Mouse (Mus musculus): Measurements from ENCODE around the gene Chst14. TPM values are rescaled to one million over a fixed set of nuclear protein-coding genes. Genes with fewer than 3 reads are reported as not detected.

The Chst14 gene
- polyA plus RNA-seq, 1 experiment from 2014 or later, result 23.4 TPM

GRCm38 (mm10) chr2:118895990-118896913 lies 30.0 kb upstream of the Chst14 start:
- Histone ChIP-seq H3K9me3 (ENCODE audit: control insufficient read depth, low read length) (no peaks in the 10 kb centered on the region), H3K4me2 (ENCODE audit: low read depth) (peak overlapping the region; percentile 63), H3K27me3 (ENCODE audit: control insufficient read depth, insufficient read depth, low read length) (peaks cover 57% of the 10 kb centered on the region), H3K4me3 (ENCODE audit: low read depth, low read length) (peak overlapping the region; percentile 30), H3K9ac (ENCODE audit: low read length) (peak overlapping the region; percentile 19; the same call in 1 of the 2 replicates), H3K4me1 (ENCODE audit: control insufficient read depth, insufficient read depth, low read length) (peaks cover 20% of the 10 kb centered on the region), H3K36me3 (ENCODE audit: control insufficient read depth, insufficient read depth, low read length) (no peaks in the 10 kb centered on the region), H3K27ac (ENCODE audit: low read depth, low read length) (no peak overlapping the region)
- ATAC-seq (ENCODE audit: insufficient read depth, low FRiP score, low TSS enrichment) (no peak), DNase-seq (ENCODE audit: low spot score) (peak; percentile 51)
- under 1% methylated on average over 38 of the region's 38 CpGs for WGBS

- Histone ChIP-seq H3K4me1 (ENCODE audit: control insufficient read depth, insufficient read depth, low read length) (peaks cover 20% of the 10 kb centered on the region), H3K9me3 (ENCODE audit: control insufficient read depth, low read length) (no peaks in the 10 kb centered on the region), H3K27me3 (ENCODE audit: control insufficient read depth, insufficient read depth, low read length) (peaks cover 57% of the 10 kb centered on the region), H3K4me2 (ENCODE audit: low read depth) (peak overlapping the region; percentile 63), H3K36me3 (ENCODE audit: control insufficient read depth, insufficient read depth, low read length) (no peaks in the 10 kb centered on the region), H3K9ac (ENCODE audit: low read length) (no peak overlapping the region; the same call in 1 of the 2 replicates), H3K27ac (ENCODE audit: low read depth, low read length) (no peak overlapping the region), H3K4me3 (ENCODE audit: low read depth, low read length) (peak overlapping the region; percentile 30)
- peak; percentile 45 for DNase-seq (ENCODE audit: low spot score)
- ATAC-seq (ENCODE audit: insufficient read depth, low FRiP score, low TSS enrichment), result no peak
- 0% methylated on average over 13 of the region's 13 CpGs for WGBS
Observed at GRCm38 (mm10) chr2:118896914-118897291, 29.4 kb upstream of the Chst14 start.

- peaks cover 20% of the 10 kb centered on the region for H3K4me1 ChIP-seq (ENCODE audit: control insufficient read depth, insufficient read depth, low read length)
- H3K4me3 ChIP-seq (ENCODE audit: low read depth, low read length), result peak overlapping the region; percentile 30; the same call in 1 of the 2 replicates
- peaks cover 57% of the 10 kb centered on the region for H3K27me3 ChIP-seq (ENCODE audit: control insufficient read depth, insufficient read depth, low read length)
- H3K9ac ChIP-seq (ENCODE audit: low read length), result no peak overlapping the region
- H3K27ac ChIP-seq (ENCODE audit: low read depth, low read length), result no peak overlapping the region
- 2% methylated on average over 7 of the region's 7 CpGs for WGBS
- no peaks in the 10 kb centered on the region for H3K36me3 ChIP-seq (ENCODE audit: control insufficient read depth, insufficient read depth, low read length)
- peak overlapping the region; percentile 63; the same call in 1 of the 2 replicates for H3K4me2 ChIP-seq (ENCODE audit: low read depth)
- ATAC-seq (ENCODE audit: insufficient read depth, low FRiP score, low TSS enrichment) (no peak), DNase-seq (ENCODE audit: low spot score) (peak; percentile 25)
- H3K9me3 ChIP-seq (ENCODE audit: control insufficient read depth, low read length), result no peaks in the 10 kb centered on the region
Observed at GRCm38 (mm10) chr2:118897392-118897791, 28.9 kb upstream of the Chst14 start.

- WGBS, result 0% methylated on average over 11 of the region's 11 CpGs
Observed at GRCm38 (mm10) chr2:118897808-118898207, 28.5 kb upstream of the Chst14 start.

GRCm38 (mm10) chr2:118898771-118899170 lies 27.5 kb upstream of the Chst14 start:
- H3K36me3 ChIP-seq (ENCODE audit: control insufficient read depth, insufficient read depth, low read length), result no peaks in the 10 kb centered on the region
- no peak overlapping the region for H3K4me3 ChIP-seq (ENCODE audit: low read depth, low read length)
- 4% methylated on average over 4 of the region's 4 CpGs for WGBS
- no peak for DNase-seq (ENCODE audit: low spot score)
- peaks cover 66% of the 10 kb centered on the region for H3K27me3 ChIP-seq (ENCODE audit: control insufficient read depth, insufficient read depth, low read length)
- no peak overlapping the region for H3K9ac ChIP-seq (ENCODE audit: low read length)
- ATAC-seq (ENCODE audit: insufficient read depth, low FRiP score, low TSS enrichment), result no peak
- H3K4me2 ChIP-seq (ENCODE audit: low read depth), result no peak overlapping the region
- no peaks in the 10 kb centered on the region for H3K9me3 ChIP-seq (ENCODE audit: control insufficient read depth, low read length)
- H3K4me1 ChIP-seq (ENCODE audit: control insufficient read depth, insufficient read depth, low read length), result peaks cover 26% of the 10 kb centered on the region
- no peak overlapping the region for H3K27ac ChIP-seq (ENCODE audit: low read depth, low read length)

More at GRCm38 (mm10) chr2:118897808-118898207, 28.5 kb upstream of the Chst14 start:
- peaks cover 20% of the 10 kb centered on the region for H3K4me1 ChIP-seq (ENCODE audit: control insufficient read depth, insufficient read depth, low read length)
- no peak overlapping the region; the same call in 1 of the 2 replicates for H3K4me2 ChIP-seq (ENCODE audit: low read depth)
- H3K4me3 ChIP-seq (ENCODE audit: low read depth, low read length), result no peak overlapping the region
- no peaks in the 10 kb centered on the region for H3K9me3 ChIP-seq (ENCODE audit: control insufficient read depth, low read length)
- ATAC-seq (ENCODE audit: insufficient read depth, low FRiP score, low TSS enrichment) (no peak), DNase-seq (ENCODE audit: low spot score) (peak; percentile 20)
- peaks cover 61% of the 10 kb centered on the region for H3K27me3 ChIP-seq (ENCODE audit: control insufficient read depth, insufficient read depth, low read length)
- no peak overlapping the region for H3K27ac ChIP-seq (ENCODE audit: low read depth, low read length)
- H3K36me3 ChIP-seq (ENCODE audit: control insufficient read depth, insufficient read depth, low read length), result no peaks in the 10 kb centered on the region
- H3K9ac ChIP-seq (ENCODE audit: low read length), result no peak overlapping the region

GRCm38 (mm10) chr2:118899306-118899705 lies 27.0 kb upstream of the Chst14 start:
- Histone ChIP-seq H3K4me2 (ENCODE audit: low read depth) (no peak overlapping the region; the same call in 1 of the 2 replicates), H3K9me3 (ENCODE audit: control insufficient read depth, low read length) (no peaks in the 10 kb centered on the region), H3K27me3 (ENCODE audit: control insufficient read depth, insufficient read depth, low read length) (peaks cover 64% of the 10 kb centered on the region), H3K27ac (ENCODE audit: low read depth, low read length) (no peak overlapping the region), H3K36me3 (ENCODE audit: control insufficient read depth, insufficient read depth, low read length) (no peaks in the 10 kb centered on the region), H3K9ac (ENCODE audit: low read length) (no peak overlapping the region), H3K4me3 (ENCODE audit: low read depth, low read length) (peak overlapping the region; percentile 91; the same call in 1 of the 2 replicates), H3K4me1 (ENCODE audit: control insufficient read depth, insufficient read depth, low read length) (peaks cover 28% of the 10 kb centered on the region)
- WGBS, result 12% methylated on average over 7 of the region's 7 CpGs
- ATAC-seq (ENCODE audit: insufficient read depth, low FRiP score, low TSS enrichment) (no peak), DNase-seq (ENCODE audit: low spot score) (no peak)

- Histone ChIP-seq H3K4me1 (ENCODE audit: control insufficient read depth, insufficient read depth, low read length) (peaks cover 28% of the 10 kb centered on the region), H3K27ac (ENCODE audit: low read depth, low read length) (no peak within 1 kb of the TSS; the same call in 1 of the 2 replicates), H3K36me3 (ENCODE audit: control insufficient read depth, insufficient read depth, low read length) (no peaks in the 10 kb centered on the region), H3K9ac (ENCODE audit: low read length) (peak within 1 kb of the TSS; percentile 48), H3K4me3 (ENCODE audit: low read depth, low read length) (peak within 1 kb of the TSS; percentile 91), H3K27me3 (ENCODE audit: control insufficient read depth, insufficient read depth, low read length) (peaks cover 57% of the 10 kb centered on the region), H3K9me3 (ENCODE audit: control insufficient read depth, low read length) (no peaks in the 10 kb centered on the region), H3K4me2 (ENCODE audit: low read depth) (peak within 1 kb of the TSS; percentile 88)
- DNase-seq (ENCODE audit: low spot score), result peak; percentile 51
- ATAC-seq (ENCODE audit: insufficient read depth, low FRiP score, low TSS enrichment), result no peak
- WGBS, result under 1% methylated on average over 32 of the region's 32 CpGs
Observed at GRCm38 (mm10) chr2:118899981-118900825, 26.1 kb upstream of the Chst14 start, which contains the start of gene Bahd1. Gene Bahd1 (plus strand): TSS chr2:118900377.

GRCm38 (mm10) chr2:118900826-118901140 lies 25.5 kb upstream of the Chst14 start:
- no peak for ATAC-seq (ENCODE audit: insufficient read depth, low FRiP score, low TSS enrichment)
- H3K27me3 ChIP-seq (ENCODE audit: control insufficient read depth, insufficient read depth, low read length), result peaks cover 52% of the 10 kb centered on the region
- H3K4me3 ChIP-seq (ENCODE audit: low read depth, low read length), result peak overlapping the region; percentile 91
- H3K27ac ChIP-seq (ENCODE audit: low read depth, low read length), result no peak overlapping the region; the same call in 1 of the 2 replicates
- DNase-seq (ENCODE audit: low spot score), result no peak
- H3K9ac ChIP-seq (ENCODE audit: low read length), result peak overlapping the region; percentile 48
- no peaks in the 10 kb centered on the region for H3K9me3 ChIP-seq (ENCODE audit: control insufficient read depth, low read length)
- 2% methylated on average over 11 of the region's 11 CpGs for WGBS
- H3K36me3 ChIP-seq (ENCODE audit: control insufficient read depth, insufficient read depth, low read length), result no peaks in the 10 kb centered on the region
- peaks cover 28% of the 10 kb centered on the region for H3K4me1 ChIP-seq (ENCODE audit: control insufficient read depth, insufficient read depth, low read length)
- H3K4me2 ChIP-seq (ENCODE audit: low read depth), result peak overlapping the region; percentile 88

Data from neural tube, embryonic 11.5 days (tissue).